Mouse (Mus musculus) forebrain, embryonic 10.5 days (tissue): Measurements from ENCODE around the gene Mcub. TPM values are rescaled to one million over a fixed set of nuclear protein-coding genes. Genes with fewer than 3 reads are reported as not detected.

Source experiments
- DNase-seq: peaks from one replicate; pipeline ENCODE4 v3.0.0-alpha.2; 2017; ENCODE audit warnings: low spot score; ENCODE audit errors: extremely low spot score
- H3K27ac ChIP-seq: fragments of 300-500 bp; sonication (generic); 2 replicates; pipeline ENCODE4 v1.5.1; 2016; ENCODE audit warnings: mild to moderate bottlenecking
- H3K27me3 ChIP-seq: fragments of 300-500 bp; sonication (generic); 2 replicates; pipeline ENCODE4 v1.6.1; 2016; ENCODE audit warnings: mild to moderate bottlenecking; ENCODE audit not compliant: poor library complexity, severe bottlenecking
- H3K36me3 ChIP-seq: fragments of 300-500 bp; sonication (generic); replicated peaks from 2 replicates; pipeline ENCODE4 v1.6.1; 2016; ENCODE audit warnings: mild to moderate bottlenecking, moderate library complexity
- H3K4me1 ChIP-seq: fragments of 300-500 bp; sonication (generic); 2 replicates; pipeline ENCODE4 v1.6.1; 2016
- H3K4me3 ChIP-seq: fragments of 300-500 bp; sonication (generic); 2 replicates; pipeline ENCODE4 v1.5.1; 2016; ENCODE audit warnings: mild to moderate bottlenecking, moderate library complexity
- H3K9me3 ChIP-seq: fragments of 300-500 bp; sonication (generic); 2 replicates; pipeline ENCODE4 v1.6.1; 2016; ENCODE audit warnings: mild to moderate bottlenecking, moderate library complexity
- WGBS: fragments of 180-500 bp; shearing (Covaris S2); methylation state at CpG from one replicate; pipeline ENCODE4 v1.1.7; 2016; 5-methylcytosine and 5-hydroxymethylcytosine counted together
- polyA plus RNA-seq: library from polyadenylated mRNA; unstranded; fragments of >200 nt; fragmentation: Nextera tagmentation; extraction: Ambion mirVana; gene quantifications from 2 replicates; pipeline ENCODE4 v1.2.1, GENCODE M21; 2016

Mcub gene
- polyA plus RNA-seq, 1 experiment from 2014 or later: 1.6 TPM

DNA sequence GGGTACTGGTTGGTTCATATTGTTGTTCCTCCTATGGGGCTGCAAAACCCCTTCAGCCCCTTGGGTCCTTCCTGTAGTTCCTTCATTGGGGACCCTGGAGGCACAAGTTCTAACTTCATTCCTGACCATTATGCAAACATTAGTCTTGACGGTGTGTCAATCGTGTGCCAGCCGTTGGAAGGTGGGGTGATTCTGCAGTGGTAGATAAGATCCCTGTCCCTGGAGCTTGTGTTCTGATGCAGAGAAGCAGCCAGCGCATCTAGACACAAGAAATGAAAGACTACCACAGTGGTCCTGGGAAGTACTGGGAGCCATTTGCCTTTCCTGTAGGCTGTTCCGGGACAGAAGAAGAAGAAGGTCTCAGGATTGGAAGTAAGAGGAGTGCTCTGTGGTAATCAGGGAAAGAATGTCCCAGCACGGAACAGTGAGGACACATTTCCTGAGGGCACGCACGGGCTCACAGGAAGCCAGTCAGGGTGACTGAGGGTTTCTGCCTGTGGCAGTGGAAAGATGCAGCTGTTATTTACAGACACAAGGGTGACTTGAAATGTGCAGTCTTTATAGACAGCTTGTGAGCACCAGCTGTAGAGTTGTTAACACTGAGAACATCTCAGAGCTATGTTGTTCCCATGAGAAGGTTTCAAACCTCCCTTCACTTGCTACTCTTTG is 88.9 kb downstream of the Mcub start:
- WGBS: 83% methylated on average over 8 of the region's 8 CpGs

DNA sequence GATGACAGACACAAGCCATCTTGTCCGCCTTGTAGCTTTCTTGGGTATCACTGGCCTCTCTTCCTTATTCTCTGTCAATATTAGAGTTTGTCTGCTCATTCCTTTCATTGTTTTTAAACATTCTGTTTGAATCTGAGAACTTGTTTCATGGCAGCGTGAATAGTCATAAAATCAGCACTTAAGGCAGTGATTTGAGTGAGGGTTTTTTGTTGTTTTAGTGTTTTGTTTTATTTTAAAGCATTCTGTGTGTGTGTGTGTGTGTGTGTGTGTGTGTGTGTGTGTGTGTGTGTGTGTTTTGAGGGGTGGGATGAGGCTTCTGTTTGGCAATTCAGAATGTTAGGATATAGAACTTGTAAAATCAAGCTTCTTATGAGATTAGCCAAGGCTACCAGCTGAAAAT is 90.1 kb downstream of the Mcub start:
- H3K9me3 ChIP-seq: peaks cover 5% of the 10 kb centered on the region; the same call in 1 of the 2 replicates
- DNase-seq: no peak
- WGBS: 69% methylated on average over 2 of the region's 2 CpGs
- peaks cover 11% of the 10 kb centered on the region; the same call in 1 of the 2 replicates for H3K27me3 ChIP-seq
- no peaks in the 10 kb centered on the region for H3K36me3 ChIP-seq
- H3K4me3 ChIP-seq: peak overlapping the region; percentile 78
- no peak overlapping the region for H3K27ac ChIP-seq
- peaks cover 22% of the 10 kb centered on the region for H3K4me1 ChIP-seq

More for the DNA sequence above, 88.9 kb downstream of the Mcub start:
- H3K4me1 ChIP-seq: peaks cover 22% of the 10 kb centered on the region
- H3K27me3 ChIP-seq: peaks cover 11% of the 10 kb centered on the region; the same call in 1 of the 2 replicates
- no peaks in the 10 kb centered on the region for H3K36me3 ChIP-seq
- no peaks in the 10 kb centered on the region for H3K9me3 ChIP-seq
- H3K4me3 ChIP-seq: no peak overlapping the region
- H3K27ac ChIP-seq: no peak overlapping the region
- DNase-seq: no peak

DNA sequence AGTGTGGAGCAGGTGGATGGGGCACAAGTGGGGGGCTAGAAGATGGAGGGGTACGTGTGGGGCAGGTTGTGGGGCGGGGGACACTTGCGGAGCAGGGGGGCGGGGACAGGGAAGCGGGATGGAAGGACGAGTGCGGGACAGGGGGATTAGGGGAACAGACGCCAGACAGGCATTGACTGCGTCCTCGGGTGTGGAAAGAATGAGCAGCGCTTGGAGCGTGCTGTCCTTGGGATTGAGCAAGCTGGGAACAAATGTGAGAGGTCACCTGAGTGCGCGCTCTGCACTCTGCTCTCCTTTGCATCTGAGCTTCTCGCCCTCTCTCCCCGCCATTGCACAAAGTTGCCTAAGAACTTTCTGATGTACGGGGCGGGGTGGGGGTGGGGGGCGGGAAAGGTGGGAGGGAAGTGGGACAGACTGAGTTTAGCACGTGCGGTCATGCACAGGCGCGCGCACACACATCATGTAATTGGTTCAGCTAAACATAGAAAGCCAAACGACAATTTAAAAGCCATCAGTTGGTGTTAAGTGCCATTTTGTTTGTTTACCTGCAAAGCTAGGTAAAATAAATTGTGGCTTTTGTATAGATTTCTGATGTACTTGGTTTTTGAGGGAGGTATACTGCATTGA is 90.8 kb downstream of the Mcub start:
- Histone ChIP-seq H3K4me1 (peaks cover 22% of the 10 kb centered on the region), H3K9me3 (peaks cover 5% of the 10 kb centered on the region; the same call in 1 of the 2 replicates), H3K36me3 (no peaks in the 10 kb centered on the region), H3K4me3 (peak overlapping the region; percentile 78), H3K27me3 (peaks cover 11% of the 10 kb centered on the region; the same call in 1 of the 2 replicates), H3K27ac (peak overlapping the region; percentile 94)
- DNase-seq: no peak
- 1% methylated on average over 25 of the region's 25 CpGs for WGBS

DNA sequence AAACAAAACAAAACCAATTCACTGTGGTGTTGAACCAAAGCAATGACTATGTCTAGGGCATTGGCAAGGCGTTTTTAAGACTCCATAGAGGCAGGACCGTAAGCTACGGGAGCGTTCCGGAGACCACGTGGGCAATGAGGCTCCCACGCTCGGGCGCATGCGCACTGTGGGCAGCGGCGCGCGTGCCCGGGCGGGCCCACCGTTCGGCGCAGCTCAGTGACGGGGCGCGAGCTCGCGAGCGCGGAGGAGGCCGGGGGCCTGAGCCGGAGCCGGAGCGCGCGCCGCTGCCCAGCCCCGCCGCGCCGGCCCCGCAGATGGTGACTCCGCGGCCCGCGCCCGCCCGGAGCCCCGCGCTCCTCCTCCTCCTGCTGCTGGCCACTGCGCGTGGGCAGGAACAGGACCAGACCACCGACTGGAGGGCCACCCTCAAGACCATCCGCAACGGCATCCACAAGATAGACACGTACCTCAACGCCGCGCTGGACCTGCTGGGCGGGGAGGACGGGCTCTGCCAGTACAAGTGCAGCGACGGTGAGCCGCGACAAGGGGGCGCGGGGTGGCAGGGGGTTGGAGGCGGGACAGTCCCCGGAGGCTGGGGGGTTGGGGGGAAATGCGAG is 91.5 kb downstream of the Mcub start, which contains the start of gene Pla2g12a:
Gene Pla2g12a, plus strand, starts transcription at position 202 of the 617 bp plus-strand sequence.
- Histone ChIP-seq H3K36me3 (no peaks in the 10 kb centered on the region), H3K27ac (peak within 1 kb of the TSS; percentile 94), H3K4me3 (peak within 1 kb of the TSS; percentile 78), H3K27me3 (peaks cover 11% of the 10 kb centered on the region; the same call in 1 of the 2 replicates), H3K4me1 (peaks cover 22% of the 10 kb centered on the region), H3K9me3 (peaks cover 5% of the 10 kb centered on the region; the same call in 1 of the 2 replicates)
- WGBS: under 1% methylated on average over 48 of the region's 66 CpGs
- DNase-seq: peak; percentile 84

DNA sequence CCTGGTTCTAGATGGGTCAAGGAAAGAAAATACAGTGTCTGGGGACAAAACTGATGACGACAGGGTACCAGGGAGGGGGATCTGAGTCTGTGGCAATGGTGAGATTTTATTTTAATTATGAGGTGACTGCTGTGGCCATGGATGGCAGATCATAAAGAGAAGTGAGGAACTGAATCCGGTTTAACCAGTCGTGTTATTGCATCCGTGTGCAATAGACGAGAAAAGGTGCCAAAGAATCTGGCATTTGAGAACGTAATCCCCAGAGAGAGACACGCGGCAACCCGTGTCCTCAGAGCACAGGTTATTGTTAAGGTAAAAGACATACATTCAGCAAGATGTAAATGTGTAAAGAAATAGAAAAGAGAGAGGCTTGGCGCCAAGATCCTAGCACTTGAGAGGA is 92.7 kb downstream of the Mcub start:
- H3K4me3 ChIP-seq: no peak overlapping the region
- DNase-seq: no peak
- peaks cover 11% of the 10 kb centered on the region; the same call in 1 of the 2 replicates for H3K27me3 ChIP-seq
- no peaks in the 10 kb centered on the region for H3K36me3 ChIP-seq
- no peak overlapping the region for H3K27ac ChIP-seq
- 96% methylated on average over 10 of the region's 10 CpGs for WGBS
- H3K9me3 ChIP-seq: peaks cover 5% of the 10 kb centered on the region; the same call in 1 of the 2 replicates
- peaks cover 22% of the 10 kb centered on the region for H3K4me1 ChIP-seq

Other genes starting within 250 kb of the Mcub start
- gene Egf, start 214.9 kb downstream of the Mcub start, polyA plus RNA-seq: 1.2 and 1.8 TPM in 2 replicates
- not detected in 2 replicates for gene Lrit3, start 166.2 kb downstream of the Mcub start, polyA plus RNA-seq
- gene Rrh, start 147.6 kb downstream of the Mcub start, polyA plus RNA-seq: 0.37 and 0.41 TPM in 2 replicates
- gene Gar1, start 138.8 kb downstream of the Mcub start, polyA plus RNA-seq: 112 and 124 TPM in 2 replicates
- gene Cfi, start 134.3 kb downstream of the Mcub start, polyA plus RNA-seq: 0.20 and 0.52 TPM in 2 replicates
- gene Pla2g12a, start 91.6 kb downstream of the Mcub start, polyA plus RNA-seq: 37.1 and 39.3 TPM in 2 replicates
- 71.1 and 74.9 TPM in 2 replicates for gene Casp6, start 68.8 kb downstream of the Mcub start, polyA plus RNA-seq
- 36.1 and 36.6 TPM in 2 replicates for gene Sec24b, start 91.3 kb upstream of the Mcub start, polyA plus RNA-seq
- 2.3 and 2.4 TPM in 2 replicates for gene Col25a1, start 161.3 kb upstream of the Mcub start, polyA plus RNA-seq